Mouse (Mus musculus) gastrocnemius, postnatal 36 days (tissue): ENCODE data around the gene 1700014D04Rik. TPM values are rescaled to one million over a fixed set of nuclear protein-coding genes. Genes with fewer than 3 reads are reported as not detected.

ENCODE experiments used
- total RNA-seq, 2 experiments: library from RNA; stranded (reverse); gene quantifications; 2 replicates each; pipeline ENCODE4 v1.2.3; 2021

1700014D04Rik gene
- total RNA-seq, 2 experiments from 2014 or later, result not detected

Other genes starting within 250 kb of the 1700014D04Rik start
- gene Agtpbp1, start 161.5 kb downstream of the 1700014D04Rik start, total RNA-seq, result 10 to 100 TPM; 44.0 to 57.1 TPM
- 10 to 100 TPM; 32.0 to 36.5 TPM for gene Naa35, start 161.5 kb downstream of the 1700014D04Rik start, total RNA-seq
- 1 to 10 TPM; 5.9 to 6.8 TPM for gene Golm1, start 70.9 kb downstream of the 1700014D04Rik start, total RNA-seq
- gene 4921517D22Rik, start 52.6 kb downstream of the 1700014D04Rik start, total RNA-seq, result not detected
- not detected for gene Spata31d1a, start 36.4 kb downstream of the 1700014D04Rik start, total RNA-seq
- not detected for gene Spata31d1b, start 34.5 kb downstream of the 1700014D04Rik start, total RNA-seq
- gene Spata31d1d, start 15.0 kb downstream of the 1700014D04Rik start, total RNA-seq, result not detected
- gene Isca1, start 23.1 kb upstream of the 1700014D04Rik start, total RNA-seq, result 100 to 1,000 TPM; 179 to 181 TPM
- gene Gm49354, start 35.5 kb upstream of the 1700014D04Rik start, total RNA-seq, result not detected
- gene Tut7, start 76.4 kb upstream of the 1700014D04Rik start, total RNA-seq, result 10 to 100 TPM; 31.2 to 33.6 TPM